Mouse (Mus musculus) neural tube, embryonic 15.5 days (tissue): ENCODE results near the gene Foxn3. TPM values are rescaled to one million over a fixed set of nuclear protein-coding genes. Genes with fewer than 3 reads are reported as not detected.
A peak's percentile ranks its signal among the peaks of the same experiment; 100 is the strongest.

ENCODE experiments used
- ATAC-seq: fragments of 200-750 bp; cut with Nextera tagmentation; 2 replicates; pipeline ENCODE4 v1.8.0; 2017; ENCODE audit warnings: mild to moderate bottlenecking, moderate TSS enrichment, moderate library complexity; ENCODE audit not compliant: low FRiP score
- H3K27ac ChIP-seq: fragments of 300-500 bp; sonication (generic); replicated peaks from 2 replicates; pipeline ENCODE4 v1.5.1; 2015; ENCODE audit warnings: mild to moderate bottlenecking, inconsistent platforms
- H3K27me3 ChIP-seq: fragments of 300-500 bp; sonication (generic); replicated peaks from 2 replicates; pipeline ENCODE4 v1.6.1; 2015; ENCODE audit warnings: inconsistent platforms
- H3K36me3 ChIP-seq: fragments of 300-500 bp; sonication (generic); 2 replicates; pipeline ENCODE4 v1.6.1; 2015; ENCODE audit warnings: inconsistent platforms
- H3K4me1 ChIP-seq: fragments of 300-500 bp; sonication (generic); 2 replicates; pipeline ENCODE4 v1.6.1; 2015; ENCODE audit warnings: inconsistent platforms
- H3K4me2 ChIP-seq: fragments of 300-500 bp; sonication (generic); 2 replicates; pipeline ENCODE4 v1.6.1; 2015; ENCODE audit warnings: inconsistent platforms, mild to moderate bottlenecking, moderate library complexity
- H3K4me3 ChIP-seq: fragments of 300-500 bp; sonication (generic); replicated peaks from 2 replicates; pipeline ENCODE4 v1.5.1; 2015; ENCODE audit warnings: mild to moderate bottlenecking, inconsistent platforms
- H3K9ac ChIP-seq: fragments of 300-500 bp; sonication (generic); replicated peaks from 2 replicates; pipeline ENCODE4 v1.6.1; 2015; ENCODE audit warnings: mild to moderate bottlenecking, inconsistent platforms
- H3K9me3 ChIP-seq: fragments of 300-500 bp; sonication (generic); replicated peaks from 2 replicates; pipeline ENCODE4 v1.6.1; 2016; ENCODE audit warnings: inconsistent platforms
- WGBS: fragments of 180-500 bp; shearing (Covaris S2); methylation state at CpG from one replicate; pipeline ENCODE4 v1.1.7; 2015; ENCODE audit warnings: mixed read lengths; 5-methylcytosine and 5-hydroxymethylcytosine counted together
- polyA plus RNA-seq: library from polyadenylated mRNA; unstranded; fragments of >200 nt; fragmentation: Nextera tagmentation; extraction: Ambion mirVana; gene quantifications from 2 replicates; pipeline ENCODE4 v1.2.1, GENCODE M21; 2015

Gene Foxn3
- polyA plus RNA-seq, 1 experiment from 2014 or later, result 84.4 TPM

GRCm38 (mm10) chr12:99311303-99311702, 252.1 kb downstream of the Foxn3 start:
- Histone ChIP-seq H3K4me3 (no peak overlapping the region), H3K4me2 (no peak overlapping the region), H3K27me3 (no peaks in the 10 kb centered on the region), H3K36me3 (no peaks in the 10 kb centered on the region), H3K9me3 (no peaks in the 10 kb centered on the region), H3K27ac (no peak overlapping the region), H3K4me1 (peaks cover 39% of the 10 kb centered on the region), H3K9ac (no peak overlapping the region)
- WGBS, result 21% methylated on average over 3 of the region's 3 CpGs
- no peak for ATAC-seq

- no peak for ATAC-seq
- H3K4me1 ChIP-seq, result peaks cover 50% of the 10 kb centered on the region
- H3K27me3 ChIP-seq, result no peaks in the 10 kb centered on the region
- no peak overlapping the region for H3K4me2 ChIP-seq
- H3K36me3 ChIP-seq, result no peaks in the 10 kb centered on the region
- no peak overlapping the region for H3K9ac ChIP-seq
- 69% methylated on average over 5 of the region's 5 CpGs for WGBS
- no peak overlapping the region for H3K4me3 ChIP-seq
- H3K27ac ChIP-seq, result no peak overlapping the region
- H3K9me3 ChIP-seq, result no peaks in the 10 kb centered on the region
Measured at GRCm38 (mm10) chr12:99309937-99310336, 253.4 kb downstream of the Foxn3 start.

- ATAC-seq, result no peak
Measured at GRCm38 (mm10) chr12:99308541-99309089, 254.8 kb downstream of the Foxn3 start.

GRCm38 (mm10) chr12:99306536-99307204, 256.7 kb downstream of the Foxn3 start:
- H3K27ac ChIP-seq, result peak overlapping the region; percentile 52
- no peak overlapping the region for H3K4me3 ChIP-seq
- WGBS, result 46% methylated on average over 6 of the region's 6 CpGs
- no peaks in the 10 kb centered on the region for H3K9me3 ChIP-seq
- H3K4me2 ChIP-seq, result no peak overlapping the region
- H3K36me3 ChIP-seq, result no peaks in the 10 kb centered on the region
- peaks cover 66% of the 10 kb centered on the region for H3K4me1 ChIP-seq
- no peak overlapping the region for H3K9ac ChIP-seq
- ATAC-seq, result no peak
- H3K27me3 ChIP-seq, result no peaks in the 10 kb centered on the region

More at GRCm38 (mm10) chr12:99308541-99309089, 254.8 kb downstream of the Foxn3 start:
- Histone ChIP-seq H3K27ac (peak overlapping the region; percentile 45), H3K4me1 (peaks cover 62% of the 10 kb centered on the region), H3K27me3 (no peaks in the 10 kb centered on the region), H3K9me3 (no peaks in the 10 kb centered on the region), H3K4me2 (no peak overlapping the region), H3K4me3 (no peak overlapping the region), H3K36me3 (no peaks in the 10 kb centered on the region), H3K9ac (no peak overlapping the region)
- WGBS, result 58% methylated on average over 11 of the region's 11 CpGs

GRCm38 (mm10) chr12:99305784-99306535, 257.4 kb downstream of the Foxn3 start:
- ATAC-seq, result no peak
- H3K4me3 ChIP-seq, result no peak overlapping the region
- H3K27me3 ChIP-seq, result no peaks in the 10 kb centered on the region
- peak overlapping the region; percentile 52; the same call in 1 of the 2 replicates for H3K27ac ChIP-seq
- WGBS, result 59% methylated on average over 14 of the region's 14 CpGs
- H3K9me3 ChIP-seq, result no peaks in the 10 kb centered on the region
- H3K4me2 ChIP-seq, result no peak overlapping the region
- no peak overlapping the region for H3K9ac ChIP-seq
- peaks cover 62% of the 10 kb centered on the region for H3K4me1 ChIP-seq
- H3K36me3 ChIP-seq, result no peaks in the 10 kb centered on the region

- no peak overlapping the region for H3K4me2 ChIP-seq
- no peak overlapping the region for H3K9ac ChIP-seq
- no peaks in the 10 kb centered on the region for H3K9me3 ChIP-seq
- no peaks in the 10 kb centered on the region for H3K27me3 ChIP-seq
- peaks cover 62% of the 10 kb centered on the region for H3K4me1 ChIP-seq
- 41% methylated on average over 2 of the region's 2 CpGs for WGBS
- ATAC-seq, result peak; percentile 45; the same call in 1 of the 2 replicates
- no peaks in the 10 kb centered on the region for H3K36me3 ChIP-seq
- 0 out of 2 replicates have a peak overlapping the region, but pooled peaks have one; percentile 2 for H3K27ac ChIP-seq
- no peak overlapping the region for H3K4me3 ChIP-seq
Measured at GRCm38 (mm10) chr12:99305324-99305723, 258.1 kb downstream of the Foxn3 start.

- 80% methylated on average over 5 of the region's 5 CpGs for WGBS
- no peak overlapping the region for H3K9ac ChIP-seq
- peaks cover 61% of the 10 kb centered on the region for H3K4me1 ChIP-seq
- H3K9me3 ChIP-seq, result no peaks in the 10 kb centered on the region
- no peak overlapping the region for H3K27ac ChIP-seq
- no peaks in the 10 kb centered on the region for H3K36me3 ChIP-seq
- H3K4me3 ChIP-seq, result no peak overlapping the region
- no peak overlapping the region for H3K4me2 ChIP-seq
- no peak for ATAC-seq
- no peaks in the 10 kb centered on the region for H3K27me3 ChIP-seq
Measured at GRCm38 (mm10) chr12:99304056-99304455, 259.3 kb downstream of the Foxn3 start.

GRCm38 (mm10) chr12:99303581-99303980, 259.8 kb downstream of the Foxn3 start:
- Histone ChIP-seq H3K4me1 (peaks cover 61% of the 10 kb centered on the region), H3K27ac (no peak overlapping the region), H3K9me3 (no peaks in the 10 kb centered on the region), H3K9ac (no peak overlapping the region), H3K36me3 (no peaks in the 10 kb centered on the region), H3K4me2 (no peak overlapping the region), H3K27me3 (no peaks in the 10 kb centered on the region), H3K4me3 (no peak overlapping the region)
- WGBS, result 24% methylated on average over 6 of the region's 6 CpGs
- no peak for ATAC-seq

- H3K27me3 ChIP-seq, result no peaks in the 10 kb centered on the region
- H3K4me1 ChIP-seq, result peaks cover 40% of the 10 kb centered on the region
- H3K4me3 ChIP-seq, result no peak overlapping the region
- no peak overlapping the region for H3K9ac ChIP-seq
- H3K4me2 ChIP-seq, result no peak overlapping the region
- H3K27ac ChIP-seq, result no peak overlapping the region
- 14% methylated on average over 4 of the region's 4 CpGs for WGBS
- H3K36me3 ChIP-seq, result no peaks in the 10 kb centered on the region
- no peaks in the 10 kb centered on the region for H3K9me3 ChIP-seq
- no peak for ATAC-seq
Measured at GRCm38 (mm10) chr12:99299900-99300299, 263.5 kb downstream of the Foxn3 start.

GRCm38 (mm10) chr12:99298851-99299600, 264.4 kb downstream of the Foxn3 start:
- Histone ChIP-seq H3K27ac (no peak overlapping the region), H3K9ac (no peak overlapping the region), H3K4me1 (peaks cover 41% of the 10 kb centered on the region), H3K4me2 (no peak overlapping the region), H3K36me3 (no peaks in the 10 kb centered on the region), H3K9me3 (no peaks in the 10 kb centered on the region), H3K27me3 (no peaks in the 10 kb centered on the region), H3K4me3 (no peak overlapping the region)
- WGBS, result 34% methylated on average over 12 of the region's 12 CpGs
- no peak for ATAC-seq

- 77% methylated on average over 6 of the region's 6 CpGs for whole genome bisulfite sequencing
- peaks cover 41% of the 10 kb centered on the region for H3K4me1 ChIP-seq
- H3K27me3 ChIP-seq, result no peaks in the 10 kb centered on the region
Measured at GRCm38 (mm10) chr12:99298242-99298641, 265.1 kb downstream of the Foxn3 start.

More at GRCm38 (mm10) chr12:99298242-99298641, 265.1 kb downstream of the Foxn3 start:
- Histone ChIP-seq H3K4me2 (no peak overlapping the region), H3K9me3 (no peaks in the 10 kb centered on the region), H3K4me3 (no peak overlapping the region), H3K9ac (no peak overlapping the region), H3K27ac (no peak overlapping the region), H3K36me3 (no peaks in the 10 kb centered on the region)
- ATAC-seq, result no peak
